Mouse (Mus musculus) limb, embryonic 12.5 days (tissue): Measurements from ENCODE around the gene Luzp1. TPM values are rescaled to one million over a fixed set of nuclear protein-coding genes. Genes with fewer than 3 reads are reported as not detected.

Experiments used
- ATAC-seq: fragments of 200-750 bp; cut with Nextera tagmentation; 2 replicates; pipeline ENCODE4 v1.8.0; 2017; ENCODE audit warnings: low read depth, moderate TSS enrichment; ENCODE audit not compliant: insufficient number of reproducible peaks, insufficient read depth, low FRiP score, low TSS enrichment
- H3K27ac ChIP-seq: fragments of 300-500 bp; sonication (generic); 2 replicates; pipeline ENCODE4 v1.5.1; 2016; ENCODE audit warnings: mild to moderate bottlenecking, moderate library complexity
- H3K27me3 ChIP-seq: fragments of 300-500 bp; sonication (generic); 2 replicates; pipeline ENCODE4 v1.6.1; 2016; ENCODE audit warnings: mild to moderate bottlenecking, moderate library complexity
- H3K36me3 ChIP-seq: fragments of 300-500 bp; sonication (generic); 2 replicates; pipeline ENCODE4 v1.6.1; 2016; ENCODE audit warnings: mild to moderate bottlenecking, moderate library complexity
- H3K4me1 ChIP-seq: fragments of 300-500 bp; sonication (generic); replicated peaks from 2 replicates; pipeline ENCODE4 v1.6.1; 2016
- H3K4me2 ChIP-seq: fragments of 300-500 bp; sonication (generic); 2 replicates; pipeline ENCODE4 v1.6.1; 2016; ENCODE audit warnings: mild to moderate bottlenecking, moderate library complexity
- H3K4me3 ChIP-seq: fragments of 300-500 bp; sonication (generic); replicated peaks from 2 replicates; pipeline ENCODE4 v1.5.1; 2016; ENCODE audit warnings: mild to moderate bottlenecking
- H3K9ac ChIP-seq: fragments of 300-500 bp; sonication (generic); replicated peaks from 2 replicates; pipeline ENCODE4 v1.6.1; 2016; ENCODE audit warnings: mild to moderate bottlenecking, moderate library complexity
- H3K9me3 ChIP-seq: fragments of 300-500 bp; sonication (generic); 2 replicates; pipeline ENCODE4 v1.6.1; 2016; ENCODE audit warnings: mild to moderate bottlenecking, moderate library complexity
- WGBS: fragments of 180-500 bp; shearing (Covaris S2); methylation state at CpG from one replicate; pipeline ENCODE4 v1.1.7; 2016; 5-methylcytosine and 5-hydroxymethylcytosine counted together
- polyA plus RNA-seq: library from polyadenylated mRNA; unstranded; fragments of >200 nt; fragmentation: Nextera tagmentation; extraction: Ambion mirVana; gene quantifications from 2 replicates; pipeline ENCODE4 v1.2.1, GENCODE M21; 2016

Luzp1 gene
- 131 and 144 TPM in 2 replicates for polyA plus RNA-seq

- Histone ChIP-seq H3K9ac (peak within 1 kb of the TSS; percentile 91), H3K9me3 (no peaks in the 10 kb centered on the region), H3K36me3 (no peaks in the 10 kb centered on the region), H3K4me2 (peak within 1 kb of the TSS; percentile 71), H3K4me1 (peaks cover 40% of the 10 kb centered on the region), H3K27me3 (peaks cover 10% of the 10 kb centered on the region), H3K4me3 (peak within 1 kb of the TSS; percentile 89), H3K27ac (peak within 1 kb of the TSS; percentile 98)
- WGBS = under 1% methylated on average over 36 of the region's 36 CpGs
- ATAC-seq = peak; percentile 91
Observed at GRCm38 (mm10) chr4:136469371-136469903, at the start of gene Luzp1. Gene Luzp1, plus strand, starts transcription at chr4:136469761.

GRCm38 (mm10) chr4:136423224-136423623 lies 46.3 kb upstream of the Luzp1 start, which contains the start of gene Htr1d:
Gene Htr1d, plus strand, starts transcription at chr4:136423524.
- peaks cover 79% of the 10 kb centered on the region for H3K27me3 ChIP-seq

GRCm38 (mm10) chr4:136424120-136424999 lies 45.2 kb upstream of the Luzp1 start:
- H3K9ac ChIP-seq = peak overlapping the region; percentile 61
- H3K4me2 ChIP-seq = peak overlapping the region; percentile 96
- peaks cover 12% of the 10 kb centered on the region for H3K4me1 ChIP-seq
- 1% methylated on average over 65 of the region's 70 CpGs for WGBS
- ATAC-seq = peak; percentile 35; the same call in 1 of the 2 replicates
- H3K27ac ChIP-seq = no peak overlapping the region
- peak overlapping the region; percentile 55 for H3K4me3 ChIP-seq
- no peaks in the 10 kb centered on the region for H3K36me3 ChIP-seq
- peaks cover 75% of the 10 kb centered on the region for H3K27me3 ChIP-seq
- no peaks in the 10 kb centered on the region for H3K9me3 ChIP-seq

More at GRCm38 (mm10) chr4:136423224-136423623, 46.3 kb upstream of the Luzp1 start, which contains the start of gene Htr1d:
- no peaks in the 10 kb centered on the region for H3K9me3 ChIP-seq
- no peaks in the 10 kb centered on the region for H3K36me3 ChIP-seq
- no peak within 1 kb of the TSS for H3K27ac ChIP-seq
- peaks cover 12% of the 10 kb centered on the region for H3K4me1 ChIP-seq
- peak within 1 kb of the TSS; percentile 61 for H3K9ac ChIP-seq
- no peak for ATAC-seq
- H3K4me3 ChIP-seq = peak within 1 kb of the TSS; percentile 55
- H3K4me2 ChIP-seq = peak within 1 kb of the TSS; percentile 96
- WGBS = 67% methylated on average over 9 of the region's 9 CpGs

GRCm38 (mm10) chr4:136425000-136425288 lies 44.6 kb upstream of the Luzp1 start:
- Histone ChIP-seq H3K27me3 (peaks cover 75% of the 10 kb centered on the region), H3K36me3 (no peaks in the 10 kb centered on the region), H3K9ac (peak overlapping the region; percentile 61), H3K4me1 (peaks cover 12% of the 10 kb centered on the region), H3K27ac (no peak overlapping the region), H3K9me3 (no peaks in the 10 kb centered on the region), H3K4me2 (peak overlapping the region; percentile 96), H3K4me3 (peak overlapping the region; percentile 55)
- ATAC-seq = no peak
- 4% methylated on average over 15 of the region's 15 CpGs for WGBS

GRCm38 (mm10) chr4:136430609-136431375 lies 38.8 kb upstream of the Luzp1 start:
- peak overlapping the region; percentile 10; the same call in 1 of the 2 replicates for H3K4me2 ChIP-seq
- H3K9me3 ChIP-seq = no peaks in the 10 kb centered on the region
- H3K36me3 ChIP-seq = no peaks in the 10 kb centered on the region
- H3K9ac ChIP-seq = no peak overlapping the region; the same call in 1 of the 2 replicates
- ATAC-seq = 0 out of 2 replicates have a peak, but pooled peaks have one; percentile 28
- peaks cover 21% of the 10 kb centered on the region for H3K27me3 ChIP-seq
- 38% methylated on average over 11 of the region's 11 CpGs for WGBS
- H3K4me1 ChIP-seq = peaks cover 14% of the 10 kb centered on the region
- H3K4me3 ChIP-seq = no peak overlapping the region
- H3K27ac ChIP-seq = peak overlapping the region; percentile 50; the same call in 1 of the 2 replicates

- Histone ChIP-seq H3K27me3 (peaks cover 16% of the 10 kb centered on the region), H3K4me1 (peaks cover 14% of the 10 kb centered on the region), H3K36me3 (no peaks in the 10 kb centered on the region), H3K4me2 (peak overlapping the region; percentile 10; the same call in 1 of the 2 replicates), H3K4me3 (no peak overlapping the region), H3K9ac (no peak overlapping the region), H3K9me3 (no peaks in the 10 kb centered on the region), H3K27ac (no peak overlapping the region)
- 2% methylated on average over 3 of the region's 3 CpGs for WGBS
- ATAC-seq = no peak
Observed at GRCm38 (mm10) chr4:136431376-136431693, 38.2 kb upstream of the Luzp1 start.

GRCm38 (mm10) chr4:136434029-136434428 lies 35.5 kb upstream of the Luzp1 start:
- WGBS = 85% methylated on average over 4 of the region's 4 CpGs
- Histone ChIP-seq H3K27me3 (no peaks in the 10 kb centered on the region), H3K27ac (no peak overlapping the region), H3K9ac (no peak overlapping the region), H3K4me1 (peaks cover 14% of the 10 kb centered on the region), H3K9me3 (no peaks in the 10 kb centered on the region), H3K4me3 (no peak overlapping the region), H3K36me3 (no peaks in the 10 kb centered on the region), H3K4me2 (no peak overlapping the region)
- ATAC-seq = no peak

- Histone ChIP-seq H3K36me3 (no peaks in the 10 kb centered on the region), H3K27ac (no peak overlapping the region), H3K4me3 (no peak overlapping the region), H3K9ac (no peak overlapping the region), H3K27me3 (no peaks in the 10 kb centered on the region), H3K9me3 (no peaks in the 10 kb centered on the region), H3K4me2 (no peak overlapping the region), H3K4me1 (no peaks in the 10 kb centered on the region)
- ATAC-seq = no peak
- WGBS = 57% methylated on average over 4 of the region's 4 CpGs
Observed at GRCm38 (mm10) chr4:136439106-136439505, 30.5 kb upstream of the Luzp1 start.

GRCm38 (mm10) chr4:136441354-136442043 lies 28.1 kb upstream of the Luzp1 start:
- 0 out of 2 replicates have a peak, but pooled peaks cover 6% of the 10 kb centered on the region for H3K9me3 ChIP-seq
- no peaks in the 10 kb centered on the region for H3K27me3 ChIP-seq
- WGBS = 86% methylated on average over 15 of the region's 15 CpGs
- ATAC-seq = no peak
- no peak overlapping the region for H3K9ac ChIP-seq
- no peaks in the 10 kb centered on the region for H3K4me1 ChIP-seq
- H3K27ac ChIP-seq = no peak overlapping the region
- no peak overlapping the region for H3K4me3 ChIP-seq
- H3K4me2 ChIP-seq = no peak overlapping the region
- H3K36me3 ChIP-seq = no peaks in the 10 kb centered on the region

- WGBS = 69% methylated on average over 4 of the region's 4 CpGs
- H3K9me3 ChIP-seq = 0 out of 2 replicates have a peak, but pooled peaks cover 6% of the 10 kb centered on the region
- H3K27me3 ChIP-seq = no peaks in the 10 kb centered on the region
- H3K4me3 ChIP-seq = no peak overlapping the region
- no peak for ATAC-seq
- no peak overlapping the region for H3K27ac ChIP-seq
- H3K36me3 ChIP-seq = no peaks in the 10 kb centered on the region
- H3K4me1 ChIP-seq = no peaks in the 10 kb centered on the region
- H3K4me2 ChIP-seq = no peak overlapping the region
- no peak overlapping the region for H3K9ac ChIP-seq
Observed at GRCm38 (mm10) chr4:136444561-136444960, 25.0 kb upstream of the Luzp1 start.
